Mouse (Mus musculus) olfactory bulb, adult 2 months (tissue): ENCODE data around the gene Bcl7a.

ENCODE experiments used
- CTCF ChIP-seq: fragments of 200-500 bp; IDR thresholded peaks from 2 replicates; pipeline ENCODE4 v1.5.1; 2012; ENCODE audit warnings: low read depth, mild to moderate bottlenecking, low read length, moderate library complexity; ENCODE audit not compliant: insufficient read depth
- POLR2A ChIP-seq: fragments of 200-500 bp; IDR thresholded peaks from 2 replicates; pipeline ENCODE4 v1.6.1; 2012; ENCODE audit warnings: mild to moderate bottlenecking, low read depth, low read length, moderate library complexity; ENCODE audit not compliant: insufficient read depth

DNA sequence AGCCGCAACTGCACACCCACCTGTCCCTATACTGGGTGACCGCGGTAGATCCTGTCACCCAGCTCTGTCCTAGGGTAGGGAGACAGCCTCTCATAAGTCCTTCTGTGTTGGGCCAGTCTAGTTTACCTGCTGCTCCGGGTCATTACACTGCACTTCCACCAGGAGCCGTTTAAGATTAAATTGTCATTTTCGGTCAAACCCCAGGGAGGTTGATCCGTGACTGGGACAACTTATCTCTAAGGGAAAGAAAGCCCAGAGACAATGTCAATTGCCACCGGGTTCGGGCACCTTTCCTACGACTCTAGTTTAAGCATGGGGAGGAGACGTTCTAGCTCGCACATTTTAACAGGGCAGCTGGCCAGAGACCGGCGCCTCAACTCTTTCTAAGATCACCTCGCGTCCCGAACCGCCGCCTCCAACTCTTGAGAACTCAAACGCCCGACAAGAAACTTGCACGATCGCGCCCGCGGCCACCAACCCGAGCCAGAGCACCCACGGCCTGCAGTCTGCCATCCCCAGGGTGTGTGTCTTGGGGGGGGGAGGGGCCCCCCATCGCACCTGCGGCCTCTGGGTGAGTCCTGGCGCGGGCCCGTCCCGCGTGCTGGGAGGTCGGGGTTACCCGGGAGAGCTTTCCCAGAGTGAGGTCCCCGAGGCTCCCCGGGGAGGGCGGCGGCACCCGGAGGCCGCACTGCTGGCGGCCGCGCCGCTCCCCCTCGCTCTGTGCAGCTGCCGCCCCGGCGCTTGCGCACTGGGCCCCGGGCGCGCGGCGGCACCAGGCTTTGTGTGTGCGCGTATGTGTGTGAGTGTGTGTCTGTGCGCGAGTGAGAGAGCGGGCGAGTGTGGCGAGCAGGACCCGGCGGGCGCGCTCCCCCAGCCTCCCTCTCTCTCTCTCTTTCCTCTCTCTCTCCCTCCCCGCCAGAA is at the start of gene Bcl7a:
- TF ChIP-seq POLR2A (peak; percentile 92), CTCF (no peak)
